Mouse (Mus musculus) liver, postnatal 0 days (tissue): ENCODE results near the gene Gm28038. TPM values are rescaled to one million over a fixed set of nuclear protein-coding genes. Genes with fewer than 3 reads are reported as not detected.

Experiments used
- ATAC-seq: fragments of 200-750 bp; cut with Nextera tagmentation; 2 replicates; pipeline ENCODE4 v1.8.0; 2017; ENCODE audit warnings: mild to moderate bottlenecking, moderate library complexity
- DNase-seq: peaks from one replicate; pipeline ENCODE4 v3.0.0-alpha.2; 2016
- H3K27ac ChIP-seq: fragments of 300-500 bp; sonication (generic); 2 replicates; pipeline ENCODE4 v1.5.1; 2014; ENCODE audit warnings: antibody characterized with exemption, moderate library complexity, mild to moderate bottlenecking, low read depth
- H3K27me3 ChIP-seq: fragments of 300-500 bp; sonication (generic); 2 replicates; pipeline ENCODE4 v1.6.1; 2014; ENCODE audit warnings: low read length, control low read depth, mixed read lengths; ENCODE audit not compliant: insufficient read depth
- H3K36me3 ChIP-seq: fragments of 300-500 bp; sonication (generic); replicated peaks from 2 replicates; pipeline ENCODE4 v1.6.1; 2014; ENCODE audit warnings: mild to moderate bottlenecking, control low read depth, low read length, moderate library complexity, mixed read lengths; ENCODE audit not compliant: insufficient read depth
- H3K4me1 ChIP-seq: fragments of 300-500 bp; sonication (generic); 2 replicates; pipeline ENCODE4 v1.6.1; 2014; ENCODE audit warnings: antibody characterized with exemption, mild to moderate bottlenecking, control low read depth; ENCODE audit not compliant: insufficient read depth
- H3K4me2 ChIP-seq: fragments of 300-500 bp; sonication (generic); 2 replicates; pipeline ENCODE4 v1.6.1; 2014; ENCODE audit warnings: low read depth, mild to moderate bottlenecking, low read length, moderate library complexity, mixed read lengths
- H3K4me3 ChIP-seq: fragments of 300-500 bp; sonication (generic); 2 replicates; pipeline ENCODE4 v1.5.1; 2014; ENCODE audit warnings: low read depth, low read length
- H3K9ac ChIP-seq: fragments of 300-500 bp; sonication (generic); replicated peaks from 2 replicates; pipeline ENCODE4 v1.6.1; 2014; ENCODE audit warnings: mild to moderate bottlenecking, moderate library complexity
- H3K9me3 ChIP-seq: fragments of 300-500 bp; sonication (generic); 2 replicates; pipeline ENCODE4 v1.6.1; 2016; ENCODE audit warnings: mild to moderate bottlenecking, control low read depth, low read length, mixed read lengths
- CTCF ChIP-seq: sonication (generic); IDR thresholded peaks from 2 replicates; pipeline ENCODE4 v1.5.1; 2016; ENCODE audit warnings: antibody characterized with exemption, low read depth
- EP300 ChIP-seq: IDR thresholded peaks from 2 replicates; pipeline ENCODE4 v1.6.1; 2016; ENCODE audit warnings: antibody characterized with exemption, low read depth, mild to moderate bottlenecking
- WGBS: fragments of 180-500 bp; shearing (Covaris S2); extraction: QIAGEN DNeasy Blood & Tissue Kit; methylation state at CpG from one replicate; pipeline ENCODE4 v1.1.7; 2014; ENCODE audit not compliant: insufficient replicate concordance; 5-methylcytosine and 5-hydroxymethylcytosine counted together
- polyA plus RNA-seq: library from polyadenylated mRNA; unstranded; fragments of >200 nt; fragmentation: Nextera tagmentation; extraction: Ambion mirVana; gene quantifications from 2 replicates; pipeline ENCODE4 v1.2.1, GENCODE M21; 2015

Gene Gm28038
- polyA plus RNA-seq, 1 experiment from 2014 or later = not detected

GRCm38 (mm10) chr2:30255631-30256395 lies 25.0 kb upstream of the Gm28038 start:
- no peak overlapping the region for H3K27ac ChIP-seq
- H3K4me3 ChIP-seq = no peak overlapping the region
- DNase-seq (no peak), ATAC-seq (no peak)
- TF ChIP-seq CTCF (no peak), EP300 (no peak)
- H3K4me1 ChIP-seq = peaks cover 24% of the 10 kb centered on the region
- H3K36me3 ChIP-seq = peaks cover 44% of the 10 kb centered on the region
- H3K4me2 ChIP-seq = no peak overlapping the region
- no peaks in the 10 kb centered on the region for H3K9me3 ChIP-seq
- no peaks in the 10 kb centered on the region for H3K27me3 ChIP-seq
- WGBS = 96% methylated on average over 42 of the region's 42 CpGs
- no peak overlapping the region for H3K9ac ChIP-seq

GRCm38 (mm10) chr2:30256616-30257350 lies 24.1 kb upstream of the Gm28038 start:
- DNase-seq (no peak), ATAC-seq (no peak)
- Histone ChIP-seq H3K4me3 (no peak overlapping the region), H3K9ac (no peak overlapping the region), H3K27ac (no peak overlapping the region), H3K4me1 (peaks cover 22% of the 10 kb centered on the region), H3K9me3 (no peaks in the 10 kb centered on the region), H3K36me3 (peaks cover 51% of the 10 kb centered on the region), H3K4me2 (no peak overlapping the region), H3K27me3 (no peaks in the 10 kb centered on the region)
- WGBS = 94% methylated on average over 30 of the region's 30 CpGs
- TF ChIP-seq EP300 (no peak), CTCF (no peak)

GRCm38 (mm10) chr2:30257699-30258460 lies 23.0 kb upstream of the Gm28038 start:
- no peaks in the 10 kb centered on the region for H3K9me3 ChIP-seq
- peaks cover 58% of the 10 kb centered on the region for H3K36me3 ChIP-seq
- DNase-seq = no peak
- TF ChIP-seq EP300 (no peak), CTCF (no peak)
- H3K4me1 ChIP-seq = peaks cover 13% of the 10 kb centered on the region
- ATAC-seq = no peak
- no peak overlapping the region for H3K9ac ChIP-seq
- WGBS = 50% methylated on average over 7 of the region's 7 CpGs
- H3K27ac ChIP-seq = peak overlapping the region; percentile 59
- no peak overlapping the region for H3K4me2 ChIP-seq
- no peak overlapping the region for H3K4me3 ChIP-seq
- no peaks in the 10 kb centered on the region for H3K27me3 ChIP-seq

- Histone ChIP-seq H3K36me3 (peaks cover 64% of the 10 kb centered on the region), H3K4me1 (peaks cover 13% of the 10 kb centered on the region), H3K4me3 (no peak overlapping the region), H3K9me3 (no peaks in the 10 kb centered on the region), H3K4me2 (no peak overlapping the region), H3K27me3 (no peaks in the 10 kb centered on the region), H3K9ac (no peak overlapping the region), H3K27ac (peak overlapping the region; percentile 59)
- ATAC-seq (peak; percentile 40; the same call in 1 of the 2 replicates), DNase-seq (no peak)
- TF ChIP-seq CTCF (no peak), EP300 (no peak)
- WGBS = 45% methylated on average over 4 of the region's 4 CpGs
Measured at GRCm38 (mm10) chr2:30258600-30258999, 22.2 kb upstream of the Gm28038 start.

GRCm38 (mm10) chr2:30259131-30260064 lies 21.4 kb upstream of the Gm28038 start:
- WGBS = 78% methylated on average over 15 of the region's 15 CpGs
- H3K4me2 ChIP-seq = no peak overlapping the region
- H3K27me3 ChIP-seq = no peaks in the 10 kb centered on the region
- H3K36me3 ChIP-seq = peaks cover 72% of the 10 kb centered on the region
- no peak for DNase-seq
- peaks cover 13% of the 10 kb centered on the region for H3K4me1 ChIP-seq
- no peak overlapping the region; the same call in 1 of the 2 replicates for H3K9ac ChIP-seq
- no peaks in the 10 kb centered on the region for H3K9me3 ChIP-seq
- no peak overlapping the region for H3K4me3 ChIP-seq
- no peak for ATAC-seq
- TF ChIP-seq CTCF (no peak), EP300 (no peak)
- peak overlapping the region; percentile 59 for H3K27ac ChIP-seq
